Comparison of ENCODE assay signal across 8 mouse cellular contexts in genomic region chr13:98815147-98815785, GRCm38 (mm10). TPM values are rescaled to one million over a fixed set of nuclear protein-coding genes. Genes with fewer than 3 reads are reported as not detected.
DNase-seq lines count a peak whose midpoint lies in the region; ATAC-seq and TF ChIP-seq lines count a peak whose summit lies in the region.

Fcho2 (minus strand) TSS chr13:98815449.

- H3K4me1 ChIP-seq in ES-Bruce4 (ENCODE audit: control insufficient read depth, insufficient read depth, low read length) = no peaks in the 10 kb centered on the region
- H3K4me1 ChIP-seq in forebrain, embryonic 14.5 days (ENCODE audit: control insufficient read depth, insufficient read depth, low read length) = peaks cover 3% of the 10 kb centered on the region; the same call in 1 of the 2 replicates
- peaks cover 12% of the 10 kb centered on the region for H3K4me1 ChIP-seq in neural tube, embryonic 15.5 days

- TF ChIP-seq CTCF in ES-Bruce4 (IDR thresholded peaks at IDR 0.05; ENCODE audit: low read depth, low read length) = peak; percentile 66

- no peaks in the 10 kb centered on the region for H3K36me3 ChIP-seq in ES-Bruce4 (ENCODE audit: control insufficient read depth, insufficient read depth, low read length, poor library complexity, severe bottlenecking)
- H3K36me3 ChIP-seq in forebrain, embryonic 14.5 days (ENCODE audit: control insufficient read depth, insufficient read depth, low read length) = no peaks in the 10 kb centered on the region
- H3K36me3 ChIP-seq in neural tube, embryonic 15.5 days = no peaks in the 10 kb centered on the region

- H3K4me2 ChIP-seq in forebrain, embryonic 14.5 days (ENCODE audit: low read length) = peak within 1 kb of the TSS; percentile 61
- H3K4me2 ChIP-seq in neural tube, embryonic 15.5 days = peak within 1 kb of the TSS; percentile 66

- TF ChIP-seq EP300 in ES-Bruce4 (IDR thresholded peaks at IDR 0.05; ENCODE audit: insufficient read depth, low read depth, low read length) = 0 out of 2 replicates have a peak, but pooled peaks have one; percentile 37

- no peaks in the 10 kb centered on the region for H3K27me3 ChIP-seq in ES-Bruce4 (ENCODE audit: control insufficient read depth, insufficient read depth, low read length, poor library complexity, severe bottlenecking)
- H3K27me3 ChIP-seq in forebrain, embryonic 14.5 days (replicated peaks; ENCODE audit: control insufficient read depth, insufficient read depth, low read length) = no peaks in the 10 kb centered on the region
- no peaks in the 10 kb centered on the region for H3K27me3 ChIP-seq in neural tube, embryonic 15.5 days (replicated peaks)

- ATAC-seq in cerebellum, adult (ENCODE audit: insufficient number of reproducible peaks, low FRiP score, low TSS enrichment) = peak; percentile 93
- peak; percentile 98 for ATAC-seq in forebrain, embryonic 14.5 days
- peak; percentile 96 for ATAC-seq in neural tube, embryonic 15.5 days (ENCODE audit: low FRiP score)

- peak; percentile 11 for TF ChIP-seq POLR2A in ES-Bruce4 (IDR thresholded peaks at IDR 0.05; ENCODE audit: insufficient read depth, low read length)

- H3K9ac ChIP-seq in ES-Bruce4 (ENCODE audit: low read depth, poor library complexity, severe bottlenecking) = peak within 1 kb of the TSS; percentile 84
- peak within 1 kb of the TSS; percentile 94 for H3K9ac ChIP-seq in forebrain, embryonic 14.5 days (ENCODE audit: low read length)
- peak within 1 kb of the TSS; percentile 89 for H3K9ac ChIP-seq in neural tube, embryonic 15.5 days (replicated peaks)

- WGBS in forebrain, embryonic 14.5 days = under 1% methylated on average over 55 of the region's 61 CpGs
- WGBS in neural tube, embryonic 15.5 days = under 1% methylated on average over 50 of the region's 61 CpGs

- H3K27ac ChIP-seq in ES-Bruce4 (ENCODE audit: insufficient read depth, low read length) = peak within 1 kb of the TSS; percentile 67
- H3K27ac ChIP-seq in forebrain, embryonic 14.5 days (ENCODE audit: low read depth, low read length) = peak within 1 kb of the TSS; percentile 90
- peak within 1 kb of the TSS; percentile 94 for H3K27ac ChIP-seq in neural tube, embryonic 15.5 days (replicated peaks)

- intact Hi-C loops in heart, postnatal 14 days (cut with DNase I) = no loop called here

- H3K9me3 ChIP-seq in ES-Bruce4 (replicated peaks; ENCODE audit: control insufficient read depth, insufficient read depth, low read length, poor library complexity, severe bottlenecking) = no peaks in the 10 kb centered on the region
- H3K9me3 ChIP-seq in forebrain, embryonic 14.5 days (replicated peaks; ENCODE audit: control insufficient read depth, low read length) = no peaks in the 10 kb centered on the region
- no peaks in the 10 kb centered on the region for H3K9me3 ChIP-seq in neural tube, embryonic 15.5 days (replicated peaks)

- peak; percentile 97 for DNase-seq in forebrain, embryonic 14.5 days (ENCODE audit: low spot score)
- DNase-seq in heart, postnatal 14 days = peak; percentile 99 to 100
- DNase-seq in layer of hippocampus, adult 11-12 months (ENCODE audit: low spot score) = peak; percentile 96
- peak; percentile 99 for DNase-seq in lung, adult 18-20 months
- DNase-seq in testis, postnatal 14 days (ENCODE audit: low spot score) = peak; percentile 99

- peak within 1 kb of the TSS; percentile 81 for H3K4me3 ChIP-seq in ES-Bruce4 (ENCODE audit: low read depth, low read length)
- peak within 1 kb of the TSS; percentile 88 for H3K4me3 ChIP-seq in forebrain, embryonic 14.5 days (ENCODE audit: low read depth, low read length)
- peak within 1 kb of the TSS; percentile 93 for H3K4me3 ChIP-seq in neural tube, embryonic 15.5 days (replicated peaks)

RNA-seq across cellular contexts. Expression of gene Fcho2, which starts in this region (rescaled TPM):
- 89.0 and 98.5 TPM in 2 replicates for polyA plus RNA-seq in ES-Bruce4 (2011; ENCODE audit: insufficient read depth, insufficient read length, low read depth, missing spikeins)
- 14.7 and 19.8 TPM in 2 replicates for polyA plus RNA-seq in forebrain, embryonic 14.5 days (2014; fragmentation: Nextera tagmentation; extraction: Ambion mirVana)
- total RNA-seq in heart, postnatal 14 days (2021) = 10 to 100 TPM; 37.9 to 43.0 TPM
- polyA plus RNA-seq in neural tube, embryonic 15.5 days (2015; fragmentation: Nextera tagmentation; extraction: Ambion mirVana) = 22.1 and 25.1 TPM in 2 replicates

Comparison
In these comparisons a context has a peak if more than half of its experiments do, and no peak if none do; other contexts are left out.
1. Peak in every context shown above with its lines: DNase-seq, ATAC-seq, H3K4me3 ChIP-seq and H3K27ac ChIP-seq.